Mouse (Mus musculus) common myeloid progenitor, adult 5-6 weeks (primary cell): Measurements from ENCODE around the gene Cep164. TPM values are rescaled to one million over a fixed set of nuclear protein-coding genes. Genes with fewer than 3 reads are reported as not detected.
A peak's percentile ranks its signal among the peaks of the same experiment; 100 is the strongest.
"Not testable (repeated sequence)": the region's sequence is repeated elsewhere in the genome, so short reads cannot be mapped to it uniquely, and the experiment has no call there.

Experiments
- ATAC-seq: replicated peaks from 2 replicates; pipeline ENCODE4 v1.8.0; 2016; ENCODE audit warnings: low read depth, mild to moderate bottlenecking, moderate TSS enrichment, inconsistent platforms; ENCODE audit not compliant: poor library complexity, severe bottlenecking
- total RNA-seq: library from RNA; stranded (forward); fragments of 200-1000, 187-1606 nt; gene quantifications from 2 replicates; pipeline ENCODE4 v1.2.3, GENCODE M21; 2017

Gene Cep164
- total RNA-seq, 1 experiment from 2014 or later: 13.8 TPM

DNA sequence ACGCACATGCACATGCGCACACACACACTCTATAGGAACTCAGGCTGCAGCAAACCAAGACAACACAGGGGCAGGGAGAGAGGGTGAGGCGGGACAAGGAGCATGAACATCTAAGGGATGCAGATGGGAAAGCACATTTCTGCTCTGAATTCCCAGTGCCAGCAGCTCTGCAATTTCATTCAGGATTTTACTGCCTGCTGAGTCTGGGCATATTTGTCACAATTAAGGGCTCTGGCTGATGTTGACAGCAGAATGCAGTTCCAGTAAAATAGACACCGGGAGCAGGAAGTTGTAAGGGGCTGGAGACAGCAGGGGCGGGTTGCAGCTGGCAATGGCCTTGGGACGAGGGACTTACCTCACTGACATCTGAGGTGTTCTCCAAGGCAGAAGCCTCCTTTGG, 34.8 kb downstream of the Cep164 start:
- no peak for ATAC-seq

DNA sequence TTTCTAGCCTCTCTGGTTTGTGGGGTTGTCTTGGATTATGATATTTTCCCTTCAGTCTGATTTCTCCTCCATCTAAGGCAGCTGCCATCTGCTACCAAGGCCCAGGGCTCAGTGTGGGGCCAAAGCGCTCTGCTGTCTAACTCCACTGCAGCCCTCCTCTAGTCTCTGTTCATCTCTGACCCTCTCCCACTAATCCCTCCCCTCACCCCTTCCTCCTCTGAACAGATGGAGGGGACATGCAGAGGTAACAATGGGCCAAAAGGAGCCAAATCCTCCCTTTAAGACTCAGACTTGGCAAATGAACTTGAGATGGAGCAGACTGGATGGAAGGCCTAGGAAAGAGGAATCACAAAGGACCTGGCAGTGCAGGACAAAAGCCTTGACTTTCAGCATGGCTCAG, 36.3 kb downstream of the Cep164 start:
- no peak for ATAC-seq

DNA sequence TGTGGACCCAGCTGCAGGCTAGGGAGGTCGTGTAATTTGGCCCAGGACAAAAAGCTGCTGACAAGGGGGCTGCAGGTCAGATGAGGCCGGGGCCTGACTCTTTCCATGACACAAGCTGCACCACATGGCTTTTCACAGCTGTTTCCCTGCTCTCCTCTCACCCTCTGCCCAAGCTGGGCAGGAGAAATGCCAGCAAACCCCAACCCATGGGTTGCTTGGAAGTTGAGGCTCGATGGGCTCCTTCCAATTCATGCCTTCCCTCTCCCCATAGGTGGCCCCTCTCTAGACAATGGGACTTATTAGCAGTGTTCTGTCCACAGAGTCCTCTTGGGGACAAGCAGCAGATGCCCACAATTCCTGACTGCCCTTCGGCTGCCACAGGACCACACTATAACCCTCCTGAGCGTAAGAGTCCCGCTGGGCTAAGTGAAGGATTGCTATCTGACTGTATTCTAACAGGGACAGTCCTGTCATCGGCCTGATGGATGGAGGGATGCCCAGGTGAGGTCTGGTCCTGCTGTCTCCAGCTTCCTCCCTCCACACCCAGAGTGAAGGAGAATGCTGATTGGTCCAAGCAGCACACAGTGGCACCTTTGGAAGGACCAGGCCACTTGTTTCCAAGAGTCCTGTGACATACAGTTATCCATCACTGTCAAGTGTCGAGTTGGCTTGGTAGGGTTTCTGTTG, 36.9 kb downstream of the Cep164 start:
- no peak for ATAC-seq

DNA sequence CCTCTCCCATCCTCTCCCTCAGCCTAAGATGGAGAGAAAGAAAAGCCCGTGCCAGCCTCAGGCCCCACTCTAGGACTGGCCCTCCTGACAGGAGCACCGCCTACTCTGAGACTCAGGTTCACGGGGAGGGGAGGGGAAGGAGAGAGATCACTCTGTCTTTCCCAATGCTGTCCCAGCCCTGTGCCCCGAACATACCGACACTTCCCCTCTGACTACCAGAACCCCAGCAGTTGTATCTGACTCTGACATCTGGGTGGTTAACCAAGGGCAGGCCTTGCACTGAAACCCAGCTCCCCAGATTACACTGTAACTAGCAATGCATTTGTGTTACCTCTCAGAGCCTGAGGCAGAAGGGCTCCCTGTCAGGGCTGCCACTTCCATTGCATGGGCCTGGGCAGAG, 40.1 kb downstream of the Cep164 start:
- peak; percentile 92 for ATAC-seq

DNA sequence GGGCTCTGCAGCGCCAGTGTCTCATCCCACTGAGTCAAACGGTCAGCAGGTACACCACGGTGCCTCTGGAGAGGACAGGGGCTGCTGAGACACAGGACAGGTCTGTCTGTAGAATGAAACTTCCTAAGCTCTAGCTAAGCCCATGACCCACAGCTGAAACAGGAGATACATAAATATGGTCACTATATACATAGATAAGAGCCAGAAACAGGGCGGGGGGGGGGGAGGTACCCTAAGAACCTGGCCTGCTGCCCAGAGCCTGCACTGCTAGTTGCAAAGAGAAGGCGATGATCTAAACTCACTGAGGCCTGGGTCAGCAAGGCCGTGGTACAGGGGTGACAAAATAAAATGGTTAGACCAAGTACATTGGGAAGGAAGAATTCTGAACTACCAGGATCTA, 40.9 kb downstream of the Cep164 start:
- ATAC-seq: 0 out of 2 replicates have a peak, but pooled peaks have one; percentile 18

DNA sequence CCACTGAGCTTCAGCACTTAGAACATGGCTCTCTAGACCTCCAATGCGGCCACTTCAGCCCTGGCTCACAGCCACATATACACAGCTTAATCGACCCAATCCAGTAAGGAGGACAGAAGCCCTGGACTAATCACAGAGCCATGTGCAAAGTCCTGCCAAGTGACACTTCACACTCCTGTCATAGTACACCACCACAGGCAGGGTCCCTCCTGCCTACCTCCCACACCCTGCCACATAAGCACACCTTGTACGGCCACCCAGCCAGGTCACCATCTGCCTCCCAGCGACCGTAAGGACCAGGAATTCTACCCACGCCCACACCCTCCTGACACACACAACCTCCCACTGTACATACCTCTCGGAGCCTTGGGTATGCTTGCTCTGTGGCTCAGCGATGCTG, 41.4 kb downstream of the Cep164 start:
- ATAC-seq: 0 out of 2 replicates have a peak, but pooled peaks have one; percentile 1

DNA sequence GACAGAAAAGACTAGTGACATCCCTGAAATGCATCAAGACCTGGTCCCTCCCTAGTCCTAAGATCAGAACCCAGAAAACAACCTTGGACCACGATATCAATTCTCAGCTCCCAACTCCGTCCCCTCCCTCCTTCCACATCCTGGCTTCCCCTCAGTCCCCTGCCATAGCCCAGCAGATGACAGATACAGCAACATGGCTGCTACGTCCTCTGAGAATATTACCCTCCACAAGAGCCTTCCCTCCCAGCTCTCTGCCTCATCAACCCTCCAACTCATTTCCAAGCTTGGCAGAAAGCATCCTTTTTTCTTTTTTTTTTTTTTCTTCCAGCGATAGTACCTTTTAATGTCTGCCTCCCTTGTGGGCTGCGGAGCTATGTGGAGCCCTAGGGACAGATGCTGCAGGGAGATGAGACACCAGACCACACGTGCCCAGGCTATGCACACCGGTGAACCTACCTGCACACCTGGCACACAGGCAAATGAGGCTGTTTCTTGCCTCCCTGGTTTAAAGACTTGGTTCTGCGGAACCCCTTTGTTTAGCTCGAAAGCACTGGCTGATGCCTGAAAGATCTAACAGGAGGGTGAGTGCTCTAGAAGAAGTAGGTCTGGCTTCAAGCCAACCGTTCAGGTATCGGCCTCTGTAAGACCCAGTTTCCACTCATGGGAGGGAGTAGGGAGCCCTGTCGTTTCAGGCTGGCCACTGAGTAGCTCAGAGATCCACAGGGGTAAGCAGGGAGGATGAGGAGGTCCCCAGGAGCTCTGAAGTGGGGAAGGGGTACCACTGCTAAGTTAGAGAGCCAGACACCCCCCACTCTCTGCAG, 45.0 kb downstream of the Cep164 start:
- ATAC-seq: no peak

DNA sequence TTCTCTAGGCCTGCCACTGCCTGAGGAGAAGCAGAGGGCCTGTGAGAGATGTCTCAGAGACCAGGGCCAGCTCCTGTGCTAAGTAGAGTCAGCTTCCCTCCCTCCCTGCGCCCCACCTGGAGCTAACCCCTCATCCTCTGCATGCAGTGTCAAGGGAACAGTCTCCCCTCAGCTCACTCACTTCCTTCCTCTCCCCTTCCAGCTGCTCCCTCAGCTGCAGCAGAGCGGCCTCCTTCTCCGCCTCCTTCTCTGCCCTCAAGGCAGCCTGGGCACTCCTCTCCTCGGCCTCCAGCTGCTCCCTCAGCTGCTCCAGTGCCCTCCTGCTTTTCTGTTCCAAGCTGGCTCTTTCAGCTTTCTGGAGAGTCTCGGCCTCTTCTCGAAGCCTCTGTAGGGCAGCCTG, 49.3 kb downstream of the Cep164 start:
- peak; percentile 25; the same call in 1 of the 2 replicates for ATAC-seq

DNA sequence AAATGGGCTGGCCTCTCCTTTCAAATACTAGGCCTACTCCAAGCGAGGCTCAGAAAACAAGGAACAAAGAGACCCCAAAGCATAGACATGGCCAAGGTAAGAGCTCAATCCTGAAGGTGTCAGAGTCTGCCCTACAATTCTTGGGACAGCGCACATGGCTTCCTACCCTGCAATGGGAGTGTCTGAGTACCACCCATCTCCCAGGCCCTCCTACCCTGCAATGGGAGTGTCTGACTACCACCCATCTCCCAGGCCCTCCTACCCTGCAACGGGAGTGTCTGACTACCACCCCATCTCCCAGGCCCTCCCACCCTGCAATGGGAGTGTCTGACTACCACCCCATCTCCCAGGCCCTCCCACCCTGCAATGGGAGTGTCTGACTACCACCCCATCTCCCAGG, 52.3 kb downstream of the Cep164 start:
- not testable (repeated sequence) for ATAC-seq

DNA sequence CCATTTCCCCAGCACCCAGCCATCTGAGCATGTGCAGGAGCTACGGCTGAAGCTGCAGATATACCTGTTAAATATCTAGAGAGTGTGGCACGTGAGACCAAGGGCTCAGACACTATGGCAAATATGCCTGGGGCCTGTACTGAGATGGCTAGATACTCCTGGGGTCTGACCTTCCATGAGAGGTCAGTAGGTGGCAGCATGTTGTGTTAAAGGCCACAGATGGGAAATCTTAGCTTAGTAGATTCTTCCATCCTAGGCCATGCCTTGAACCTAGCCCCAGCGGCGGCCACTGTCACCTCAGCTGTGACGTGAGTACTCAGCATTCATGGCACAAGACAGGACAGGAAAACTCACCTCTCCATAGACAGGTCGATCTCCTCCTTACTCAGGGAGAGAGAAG, 54.4 kb downstream of the Cep164 start:
- ATAC-seq: peak; percentile 76

DNA sequence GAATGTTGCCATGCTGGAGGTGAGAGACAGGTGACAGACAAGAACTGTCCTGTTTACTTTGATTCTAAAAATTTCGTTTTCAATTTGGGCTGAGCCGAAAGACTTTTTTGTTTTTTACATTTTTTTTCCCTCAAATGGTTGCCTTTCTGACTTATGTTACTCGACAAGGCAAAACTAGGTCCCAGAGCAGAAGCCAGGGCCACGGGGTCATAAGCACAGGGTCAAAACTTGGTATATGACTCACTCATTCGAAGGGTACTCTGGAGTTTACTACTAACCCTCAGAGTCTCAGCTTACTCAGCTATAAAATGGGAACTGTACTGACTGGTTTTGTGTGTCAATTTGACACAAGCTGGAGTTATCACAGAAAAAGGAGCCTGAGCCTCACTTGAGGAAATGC, 58.9 kb downstream of the Cep164 start:
- ATAC-seq: no peak

DNA sequence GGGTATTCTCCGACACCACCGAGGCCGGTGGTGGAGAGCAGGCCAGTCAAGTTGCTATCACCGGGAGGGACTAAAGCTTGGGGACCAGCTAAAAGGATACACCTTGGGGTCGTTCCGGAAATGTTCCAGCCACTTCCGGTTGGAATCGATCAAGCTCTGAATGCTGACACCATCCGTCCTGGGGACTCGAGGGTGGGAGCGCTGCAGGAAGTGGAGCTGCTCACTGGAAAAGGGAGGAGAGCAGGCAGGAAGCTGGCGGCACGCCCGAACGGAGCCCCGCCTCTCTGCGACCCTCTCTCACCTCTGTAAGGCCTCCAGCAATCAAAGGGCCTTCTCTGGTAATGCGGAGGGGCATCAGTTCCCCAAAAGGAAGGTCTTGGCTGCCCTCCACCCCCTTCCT, 60.1 kb downstream of the Cep164 start:
- ATAC-seq: no peak

DNA sequence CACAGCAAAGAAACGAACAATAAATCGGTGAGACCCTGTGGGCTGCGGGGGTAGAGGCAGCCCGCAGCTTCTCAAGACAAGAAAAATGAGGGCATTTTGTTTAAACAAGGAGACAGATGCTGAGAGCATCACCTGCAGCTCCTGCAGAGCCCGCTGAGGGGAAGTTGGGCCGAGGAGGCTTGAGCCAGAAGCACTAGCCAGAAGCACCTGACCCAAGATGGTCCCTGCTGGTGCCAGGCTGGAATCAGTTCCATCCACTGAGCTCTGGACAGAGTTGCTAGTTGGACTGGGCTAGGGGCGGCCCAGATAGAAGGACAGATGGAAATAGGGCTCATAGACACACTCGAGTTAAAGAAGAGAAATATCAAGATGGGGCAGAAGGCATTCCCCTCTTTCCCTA, 61.3 kb downstream of the Cep164 start:
- ATAC-seq: no peak

DNA sequence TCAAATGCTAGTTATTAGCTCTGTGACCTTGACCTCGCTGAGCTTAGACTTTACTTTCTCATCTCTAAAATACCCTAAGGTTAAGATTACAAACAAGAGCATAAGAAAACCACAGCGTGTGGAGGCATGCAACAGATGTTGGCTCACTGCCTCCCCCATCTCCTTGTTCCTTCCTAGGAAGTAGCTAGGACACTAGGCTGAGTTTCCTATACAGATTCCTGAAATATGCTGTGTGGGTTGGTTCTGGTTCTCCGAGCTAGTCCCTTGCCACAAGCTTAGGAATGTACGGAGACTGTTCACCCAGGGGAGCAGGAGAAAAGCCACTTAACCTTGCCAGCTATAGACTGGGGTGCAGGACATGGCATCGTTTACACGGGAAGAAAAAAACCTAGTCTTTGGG, 62.3 kb downstream of the Cep164 start:
- no peak for ATAC-seq

DNA sequence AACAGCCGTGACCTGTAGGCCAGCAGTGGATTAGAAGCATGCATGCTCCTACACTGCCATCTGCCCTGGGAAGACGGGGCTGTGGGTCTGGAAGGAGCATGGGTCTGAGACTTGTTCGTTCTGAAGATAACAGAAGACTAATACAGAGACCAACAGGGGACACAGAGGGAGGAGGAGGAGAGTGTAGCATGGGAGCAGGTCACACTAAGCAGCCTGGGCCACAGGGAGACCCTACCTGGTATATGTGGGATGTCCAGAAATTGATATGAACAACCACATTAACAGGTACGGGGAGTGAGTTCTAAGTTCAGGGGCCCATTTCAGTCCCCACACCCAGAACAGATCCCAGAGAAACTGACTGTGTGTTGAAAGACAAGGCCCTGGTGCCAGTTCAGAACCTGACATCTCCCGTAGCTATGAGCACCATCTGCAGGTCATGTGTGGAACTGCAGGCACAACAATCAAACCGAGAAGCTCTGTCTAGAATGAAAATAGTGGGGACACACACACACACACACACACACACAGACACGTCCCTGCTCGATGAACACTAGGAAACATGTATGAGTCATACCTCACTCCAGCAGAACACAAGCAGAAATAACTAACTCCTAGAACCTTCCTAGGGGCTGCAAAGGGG, 73.9 kb downstream of the Cep164 start:
- ATAC-seq: peak; percentile 54; the same call in 1 of the 2 replicates

DNA sequence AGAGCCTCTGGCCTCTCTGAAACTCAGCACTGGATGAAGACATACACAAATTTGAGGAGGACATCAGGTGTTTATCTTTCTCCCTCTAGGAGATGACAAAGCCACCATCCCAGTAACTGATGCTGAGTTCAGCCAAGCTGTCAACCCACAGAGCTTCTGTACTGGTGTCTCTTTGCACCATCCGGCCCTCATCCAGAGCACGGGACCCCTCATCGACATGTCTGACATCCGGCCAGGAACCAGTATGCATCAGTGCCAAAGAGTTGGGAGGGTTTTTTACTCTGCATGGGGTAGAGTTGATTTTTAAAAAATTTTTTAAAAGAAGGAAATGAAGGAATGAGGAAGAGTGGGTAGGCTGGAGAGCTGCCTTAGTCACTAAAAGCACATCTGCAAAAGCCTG, 78.6 kb downstream of the Cep164 start:
- ATAC-seq: no peak

DNA sequence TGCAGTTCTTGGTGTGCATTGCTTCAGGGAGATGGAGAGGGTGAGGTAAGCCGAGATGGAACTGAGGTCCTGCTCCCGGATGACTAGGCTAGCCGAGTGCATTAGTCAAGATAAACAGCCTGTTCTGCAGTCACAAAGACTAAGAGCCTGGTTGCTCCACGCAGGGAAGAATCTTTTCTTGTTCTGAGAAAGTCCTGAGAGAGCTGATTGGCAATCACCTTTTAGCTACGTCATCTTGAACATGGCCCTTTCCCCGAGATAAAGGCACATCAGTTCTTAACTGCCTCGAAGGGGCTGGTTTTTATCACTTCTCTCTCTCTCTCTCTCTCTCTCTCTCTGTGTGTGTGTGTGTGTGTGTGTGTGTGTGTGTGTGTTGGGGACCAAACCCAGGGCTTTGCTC, 83.0 kb downstream of the Cep164 start:
- peak; percentile 25; the same call in 1 of the 2 replicates for ATAC-seq

DNA sequence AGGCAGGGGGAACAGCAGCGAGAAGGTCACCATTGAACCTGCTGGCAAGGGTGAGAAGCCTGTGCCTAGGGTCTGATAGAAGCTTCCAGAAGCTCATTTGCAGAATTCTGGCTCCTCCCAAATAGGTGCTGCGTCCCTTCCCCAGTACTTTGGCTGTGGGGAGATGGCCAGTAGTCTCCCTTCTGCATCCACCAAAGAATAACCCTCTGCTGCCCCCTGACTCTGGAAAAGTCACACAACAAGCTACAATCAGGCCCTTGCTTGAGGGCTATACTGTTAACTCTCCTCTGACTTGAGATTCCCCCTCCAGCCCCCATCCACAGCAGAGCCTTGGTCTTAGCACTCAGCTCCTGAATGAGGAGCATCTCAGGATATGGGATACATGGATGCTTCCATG, 87.9 kb downstream of the Cep164 start:
- 0 out of 2 replicates have a peak, but pooled peaks have one; percentile 50 for ATAC-seq

DNA sequence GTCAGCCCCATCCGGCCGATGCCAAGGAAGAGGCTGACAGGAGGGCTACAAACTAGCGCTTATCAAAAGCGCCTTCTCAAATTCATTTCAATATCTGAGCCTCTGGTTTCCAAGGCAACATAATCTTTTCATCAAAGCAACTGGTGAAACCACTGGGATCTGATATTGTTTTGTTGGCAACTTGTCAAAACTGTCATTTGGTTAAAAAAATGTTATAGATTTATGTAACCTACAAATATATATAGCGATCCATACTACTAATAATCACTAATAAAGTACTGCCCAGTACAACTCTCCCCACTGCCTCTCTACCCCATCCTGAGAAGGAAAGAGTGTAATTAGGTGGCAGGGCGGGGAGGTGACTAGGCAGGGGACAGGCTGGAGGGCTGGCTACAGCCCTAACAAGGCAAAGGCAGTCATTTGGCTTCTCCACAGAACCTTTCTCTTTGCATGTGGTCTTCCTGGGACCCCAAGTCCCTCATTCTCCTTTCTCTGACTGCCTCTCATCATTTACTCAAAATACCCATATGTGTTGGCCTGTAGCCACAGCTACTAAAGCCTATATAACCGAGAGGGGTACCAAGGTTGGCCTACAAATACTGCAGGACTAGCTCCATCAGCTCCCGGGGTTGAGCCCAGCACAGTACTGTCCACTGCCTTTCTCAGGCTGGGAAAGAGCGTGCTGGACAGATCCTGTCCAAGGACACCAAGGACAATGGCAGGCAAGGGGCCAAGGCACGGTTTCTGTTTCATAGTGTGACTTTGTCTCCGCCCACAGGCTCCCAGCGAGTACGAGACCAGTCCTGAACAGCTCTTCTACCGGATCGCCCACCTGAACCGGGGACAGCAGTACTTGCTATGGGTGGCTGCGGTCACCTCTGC, 88.5 kb downstream of the Cep164 start:
- ATAC-seq: no peak
